8 mouse cellular contexts compared by ENCODE assay signal in the genomic region with DNA sequence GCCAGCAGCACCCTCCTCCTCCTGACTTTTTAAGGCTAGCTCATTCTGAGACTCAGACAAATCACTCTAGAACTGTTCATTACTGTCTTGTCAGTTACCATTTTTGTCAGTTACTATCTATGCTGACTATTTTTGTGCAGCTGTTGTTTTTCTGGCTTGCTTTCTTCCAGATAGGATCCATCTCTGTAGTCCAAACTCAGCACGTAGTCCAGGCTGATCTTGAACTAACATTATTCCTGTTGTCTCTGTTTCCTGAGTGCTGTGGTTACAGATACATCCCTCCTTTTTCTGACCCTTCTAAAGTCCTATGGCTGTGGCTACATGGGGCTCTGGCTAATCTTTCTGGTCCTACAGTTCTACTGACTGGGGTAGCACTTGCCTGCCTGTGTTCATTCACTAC. TPM values are rescaled to one million over a fixed set of nuclear protein-coding genes. Genes with fewer than 3 reads are reported as not detected.
DNase-seq lines count a peak whose midpoint lies in the region; ATAC-seq and TF ChIP-seq lines count a peak whose summit lies in the region.

No protein-coding gene starts in this region.

- peak overlapping the region; percentile 72 for H3K4me2 ChIP-seq in kidney, embryonic 15.5 days
- H3K4me2 ChIP-seq in embryonic facial prominence, embryonic 11.5 days (ENCODE audit: low read depth, low read length): no peak overlapping the region
- H3K4me2 ChIP-seq in hindbrain, postnatal 0 days (ENCODE audit: low read depth, low read length): peak overlapping the region; percentile 62
- peak overlapping the region; percentile 89 for H3K4me2 ChIP-seq in midbrain, embryonic 16.5 days (ENCODE audit: low read length)

- ATAC-seq in kidney, embryonic 15.5 days (replicated peaks; ENCODE audit: low FRiP score): no peak
- ATAC-seq in embryonic facial prominence, embryonic 11.5 days (replicated peaks; ENCODE audit: insufficient number of reproducible peaks, low FRiP score, low TSS enrichment, low read depth): no peak
- ATAC-seq in hindbrain, postnatal 0 days: no peak
- no peak for ATAC-seq in midbrain, embryonic 16.5 days
- no peak for ATAC-seq in granulocyte monocyte progenitor cell, adult 5-6 weeks (replicated peaks; ENCODE audit: poor library complexity, severe bottlenecking)

- H3K9ac ChIP-seq in kidney, embryonic 15.5 days: peak overlapping the region; percentile 99; the same call in 1 of the 2 replicates
- H3K9ac ChIP-seq in embryonic facial prominence, embryonic 11.5 days (replicated peaks; ENCODE audit: low read length): peak overlapping the region; percentile 97
- peak overlapping the region; percentile 98; the same call in 1 of the 2 replicates for H3K9ac ChIP-seq in hindbrain, postnatal 0 days (replicated peaks; ENCODE audit: low read length)
- H3K9ac ChIP-seq in midbrain, embryonic 16.5 days (ENCODE audit: low read depth, low read length): peak overlapping the region; percentile 97

- H3K36me3 ChIP-seq in kidney, embryonic 15.5 days: peaks cover 17% of the 10 kb centered on the region
- 0 out of 2 replicates have a peak, but pooled peaks cover 3% of the 10 kb centered on the region for H3K36me3 ChIP-seq in embryonic facial prominence, embryonic 11.5 days (replicated peaks; ENCODE audit: control insufficient read depth, insufficient read depth, low read depth, low read length)
- H3K36me3 ChIP-seq in hindbrain, postnatal 0 days (ENCODE audit: insufficient read depth, low read length): peaks cover 16% of the 10 kb centered on the region
- peaks cover 5% of the 10 kb centered on the region; the same call in 1 of the 2 replicates for H3K36me3 ChIP-seq in midbrain, embryonic 16.5 days (ENCODE audit: control insufficient read depth, insufficient read depth, low read length)

- H3K4me1 ChIP-seq in kidney, embryonic 15.5 days: peaks cover 46% of the 10 kb centered on the region
- H3K4me1 ChIP-seq in embryonic facial prominence, embryonic 11.5 days (ENCODE audit: control insufficient read depth, insufficient read depth, low read length): peaks cover 4% of the 10 kb centered on the region
- peaks cover 8% of the 10 kb centered on the region for H3K4me1 ChIP-seq in hindbrain, postnatal 0 days (ENCODE audit: insufficient read depth, low read length)
- peaks cover 31% of the 10 kb centered on the region for H3K4me1 ChIP-seq in midbrain, embryonic 16.5 days (ENCODE audit: control insufficient read depth, insufficient read depth, low read length)

- peak overlapping the region; percentile 100 for H3K27ac ChIP-seq in kidney, embryonic 15.5 days
- H3K27ac ChIP-seq in embryonic facial prominence, embryonic 11.5 days (replicated peaks; ENCODE audit: low read depth, low read length): no peak overlapping the region
- peak overlapping the region; percentile 100; the same call in 1 of the 2 replicates for H3K27ac ChIP-seq in hindbrain, postnatal 0 days
- H3K27ac ChIP-seq in midbrain, embryonic 16.5 days (ENCODE audit: low read length): peak overlapping the region; percentile 100

- intact Hi-C loops in left cerebral cortex, postnatal 14 days (cut with DNase I): no loop called here

- no peak for DNase-seq in kidney, adult 8-10 months
- no peak for DNase-seq in embryonic facial prominence, embryonic 11.5 days (ENCODE audit: low spot score)
- DNase-seq in hindbrain, postnatal 0 days (ENCODE audit: low spot score): no peak
- DNase-seq in urinary bladder, postnatal 25 days (ENCODE audit: low spot score): no peak
- no peak for DNase-seq in left cerebral cortex, postnatal 14 days (ENCODE audit: low spot score in 2 of 2)

- no peaks in the 10 kb centered on the region for H3K9me3 ChIP-seq in kidney, embryonic 15.5 days (replicated peaks)
- H3K9me3 ChIP-seq in embryonic facial prominence, embryonic 11.5 days (replicated peaks; ENCODE audit: control insufficient read depth, low read length): no peaks in the 10 kb centered on the region; the same call in 1 of the 2 replicates
- no peaks in the 10 kb centered on the region for H3K9me3 ChIP-seq in hindbrain, postnatal 0 days (ENCODE audit: low read length)
- no peaks in the 10 kb centered on the region for H3K9me3 ChIP-seq in midbrain, embryonic 16.5 days (replicated peaks; ENCODE audit: control insufficient read depth, low read length, poor library complexity, severe bottlenecking)

- H3K4me3 ChIP-seq in kidney, embryonic 15.5 days (replicated peaks): peak overlapping the region; percentile 84
- H3K4me3 ChIP-seq in embryonic facial prominence, embryonic 11.5 days (ENCODE audit: low read depth, low read length): no peak overlapping the region; the same call in 1 of the 2 replicates
- no peak overlapping the region for H3K4me3 ChIP-seq in hindbrain, postnatal 0 days (ENCODE audit: low read length)
- peak overlapping the region; percentile 72 for H3K4me3 ChIP-seq in midbrain, embryonic 16.5 days (ENCODE audit: low read depth, low read length)

- WGBS in kidney, embryonic 15.5 days: 74% methylated on average over 1 of the region's 1 CpGs
- WGBS in embryonic facial prominence, embryonic 11.5 days: 95% methylated on average over 1 of the region's 1 CpGs
- WGBS in hindbrain, postnatal 0 days: 91% methylated on average over 1 of the region's 1 CpGs
- WGBS in midbrain, embryonic 16.5 days: 88% methylated on average over 1 of the region's 1 CpGs

- peaks cover 28% of the 10 kb centered on the region for H3K27me3 ChIP-seq in kidney, embryonic 15.5 days
- peaks cover 23% of the 10 kb centered on the region for H3K27me3 ChIP-seq in embryonic facial prominence, embryonic 11.5 days (ENCODE audit: control insufficient read depth, insufficient read depth, low read length)
- 0 out of 2 replicates have a peak, but pooled peaks cover 3% of the 10 kb centered on the region for H3K27me3 ChIP-seq in hindbrain, postnatal 0 days (ENCODE audit: insufficient read depth, low read length)
- H3K27me3 ChIP-seq in midbrain, embryonic 16.5 days (ENCODE audit: control insufficient read depth, insufficient read depth, low read depth, low read length): peaks cover 7% of the 10 kb centered on the region

- no peak for TF ChIP-seq CTCF in hindbrain, postnatal 0 days (IDR thresholded peaks at IDR 0.05; ENCODE audit: low read depth)

RNA-seq across cellular contexts. Expression of a gene that starts 1.1 kb away (rescaled TPM):
- polyA plus RNA-seq in kidney, embryonic 15.5 days (2015; fragmentation: Nextera tagmentation; extraction: Ambion mirVana): 113 and 114 TPM in 2 replicates
- polyA plus RNA-seq in embryonic facial prominence, embryonic 11.5 days (2014; fragmentation: Nextera tagmentation; extraction: Ambion mirVana): 172 and 177 TPM in 2 replicates
- total RNA-seq in hindbrain, postnatal 0 days (2014; rRNA removed): 320 and 345 TPM in 2 replicates
- 140 and 153 TPM in 2 replicates for polyA plus RNA-seq in hindbrain, postnatal 0 days (2015; fragmentation: Nextera tagmentation; extraction: Ambion mirVana)
- 74.0 and 83.9 TPM in 2 replicates for polyA plus RNA-seq in midbrain, embryonic 16.5 days (2015; fragmentation: Nextera tagmentation; extraction: Ambion mirVana)
- 196 and 197 TPM in 2 replicates for total RNA-seq in granulocyte monocyte progenitor cell, adult 5-6 weeks (2014; fragmentation: Nextera tagmentation)
- total RNA-seq in granulocyte monocyte progenitor cell, adult 5-6 weeks (2017): 126 and 132 TPM in 2 replicates
- 100 to 1,000 TPM; 207 to 218 TPM for total RNA-seq in left cerebral cortex, postnatal 14 days (2021)

RNA-seq across cellular contexts. Expression of a gene that starts 4.6 kb away (rescaled TPM):
- 144 and 146 TPM in 2 replicates for polyA plus RNA-seq in kidney, embryonic 15.5 days (2015; fragmentation: Nextera tagmentation; extraction: Ambion mirVana)
- 107 and 116 TPM in 2 replicates for polyA plus RNA-seq in embryonic facial prominence, embryonic 11.5 days (2014; fragmentation: Nextera tagmentation; extraction: Ambion mirVana)
- 59.7 and 68.0 TPM in 2 replicates for total RNA-seq in hindbrain, postnatal 0 days (2014; rRNA removed)
- 188 and 202 TPM in 2 replicates for polyA plus RNA-seq in hindbrain, postnatal 0 days (2015; fragmentation: Nextera tagmentation; extraction: Ambion mirVana)
- 179 and 188 TPM in 2 replicates for polyA plus RNA-seq in midbrain, embryonic 16.5 days (2015; fragmentation: Nextera tagmentation; extraction: Ambion mirVana)
- 117 and 163 TPM in 2 replicates for total RNA-seq in granulocyte monocyte progenitor cell, adult 5-6 weeks (2014; fragmentation: Nextera tagmentation)
- total RNA-seq in granulocyte monocyte progenitor cell, adult 5-6 weeks (2017): 162 and 196 TPM in 2 replicates
- total RNA-seq in left cerebral cortex, postnatal 14 days (2021): 100 to 1,000 TPM; 123 to 135 TPM

RNA-seq across cellular contexts. Expression of a gene that starts 15.4 kb away (rescaled TPM):
- 2.8 and 4.3 TPM in 2 replicates for polyA plus RNA-seq in kidney, embryonic 15.5 days (2015; fragmentation: Nextera tagmentation; extraction: Ambion mirVana)
- 1.2 and 1.6 TPM in 2 replicates for polyA plus RNA-seq in embryonic facial prominence, embryonic 11.5 days (2014; fragmentation: Nextera tagmentation; extraction: Ambion mirVana)
- 9.6 and 11.5 TPM in 2 replicates for total RNA-seq in hindbrain, postnatal 0 days (2014; rRNA removed)
- 7.7 and 8.7 TPM in 2 replicates for polyA plus RNA-seq in hindbrain, postnatal 0 days (2015; fragmentation: Nextera tagmentation; extraction: Ambion mirVana)
- 11.5 and 11.6 TPM in 2 replicates for polyA plus RNA-seq in midbrain, embryonic 16.5 days (2015; fragmentation: Nextera tagmentation; extraction: Ambion mirVana)
- total RNA-seq in granulocyte monocyte progenitor cell, adult 5-6 weeks (2014; fragmentation: Nextera tagmentation): 0.43 TPM in 1 of 2 replicates, not detected in the other
- total RNA-seq in granulocyte monocyte progenitor cell, adult 5-6 weeks (2017): 0.30 and 0.57 TPM in 2 replicates
- 10 to 100 TPM; 15.5 to 16.7 TPM for total RNA-seq in left cerebral cortex, postnatal 14 days (2021)

RNA-seq across cellular contexts. Expression of a gene that starts 29.3 kb away (rescaled TPM):
- polyA plus RNA-seq in kidney, embryonic 15.5 days (2015; fragmentation: Nextera tagmentation; extraction: Ambion mirVana): 22.1 and 24.8 TPM in 2 replicates
- polyA plus RNA-seq in embryonic facial prominence, embryonic 11.5 days (2014; fragmentation: Nextera tagmentation; extraction: Ambion mirVana): 22.6 and 22.9 TPM in 2 replicates
- total RNA-seq in hindbrain, postnatal 0 days (2014; rRNA removed): 41.6 and 47.6 TPM in 2 replicates
- polyA plus RNA-seq in hindbrain, postnatal 0 days (2015; fragmentation: Nextera tagmentation; extraction: Ambion mirVana): 23.9 and 24.6 TPM in 2 replicates
- 44.0 and 44.8 TPM in 2 replicates for polyA plus RNA-seq in midbrain, embryonic 16.5 days (2015; fragmentation: Nextera tagmentation; extraction: Ambion mirVana)
- total RNA-seq in granulocyte monocyte progenitor cell, adult 5-6 weeks (2014; fragmentation: Nextera tagmentation): 8.5 and 19.8 TPM in 2 replicates
- 4.9 and 11.9 TPM in 2 replicates for total RNA-seq in granulocyte monocyte progenitor cell, adult 5-6 weeks (2017)
- 10 to 100 TPM; 33.3 to 35.6 TPM for total RNA-seq in left cerebral cortex, postnatal 14 days (2021)

RNA-seq across cellular contexts. Expression of a gene that starts 40.3 kb away (rescaled TPM):
- polyA plus RNA-seq in kidney, embryonic 15.5 days (2015; fragmentation: Nextera tagmentation; extraction: Ambion mirVana): 283 and 298 TPM in 2 replicates
- polyA plus RNA-seq in embryonic facial prominence, embryonic 11.5 days (2014; fragmentation: Nextera tagmentation; extraction: Ambion mirVana): 525 and 526 TPM in 2 replicates
- total RNA-seq in hindbrain, postnatal 0 days (2014; rRNA removed): 483 and 563 TPM in 2 replicates
- 176 and 184 TPM in 2 replicates for polyA plus RNA-seq in hindbrain, postnatal 0 days (2015; fragmentation: Nextera tagmentation; extraction: Ambion mirVana)
- 184 and 195 TPM in 2 replicates for polyA plus RNA-seq in midbrain, embryonic 16.5 days (2015; fragmentation: Nextera tagmentation; extraction: Ambion mirVana)
- 599 and 728 TPM in 2 replicates for total RNA-seq in granulocyte monocyte progenitor cell, adult 5-6 weeks (2014; fragmentation: Nextera tagmentation)
- total RNA-seq in granulocyte monocyte progenitor cell, adult 5-6 weeks (2017): 489 and 493 TPM in 2 replicates
- 100 to 1,000 TPM; 218 to 223 TPM for total RNA-seq in left cerebral cortex, postnatal 14 days (2021)

Comparison
In these comparisons a context has a peak if more than half of its experiments do, and no peak if none do; other contexts are left out.
1. H3K4me3 ChIP-seq: peak in kidney, embryonic 15.5 days (single experiment) and midbrain, embryonic 16.5 days (single experiment); none in embryonic facial prominence, embryonic 11.5 days (single experiment) and hindbrain, postnatal 0 days (single experiment).
2. Peak in every context shown above with its lines, with median percentiles within 50 percentile points of each other: H3K9ac ChIP-seq.